Mouse (Mus musculus) heart, embryonic 10.5 days (tissue): Measurements from ENCODE around the gene Prkn. TPM values are rescaled to one million over a fixed set of nuclear protein-coding genes. Genes with fewer than 3 reads are reported as not detected.
"Not testable (repeated sequence)": the region's sequence is repeated elsewhere in the genome, so short reads cannot be mapped to it uniquely, and the experiment has no call there.

Experiments
- DNase-seq: peaks from one replicate; pipeline ENCODE4 v3.0.0-alpha.2; 2017; ENCODE audit warnings: low spot score
- H3K27ac ChIP-seq: fragments of 300-500 bp; sonication (generic); 2 replicates; pipeline ENCODE4 v1.5.1; 2016; ENCODE audit warnings: mild to moderate bottlenecking
- H3K27me3 ChIP-seq: fragments of 300-500 bp; sonication (generic); 2 replicates; pipeline ENCODE4 v1.6.1; 2016; ENCODE audit warnings: mild to moderate bottlenecking; ENCODE audit not compliant: poor library complexity, insufficient read depth, severe bottlenecking
- H3K36me3 ChIP-seq: fragments of 300-500 bp; sonication (generic); 2 replicates; pipeline ENCODE4 v1.6.1; 2016; ENCODE audit warnings: mild to moderate bottlenecking, moderate library complexity
- H3K4me1 ChIP-seq: fragments of 300-500 bp; sonication (generic); 2 replicates; pipeline ENCODE4 v1.6.1; 2016; ENCODE audit warnings: mild to moderate bottlenecking
- H3K4me3 ChIP-seq: fragments of 300-500 bp; sonication (generic); 2 replicates; pipeline ENCODE4 v1.5.1; 2016; ENCODE audit warnings: mild to moderate bottlenecking, moderate library complexity
- H3K9me3 ChIP-seq: fragments of 300-500 bp; sonication (generic); 2 replicates; pipeline ENCODE4 v1.6.1; 2016; ENCODE audit warnings: mild to moderate bottlenecking, moderate library complexity
- WGBS: fragments of 180-500 bp; shearing (Covaris S2); methylation state at CpG from one replicate; pipeline ENCODE4 v1.1.7; 2016; 5-methylcytosine and 5-hydroxymethylcytosine counted together
- polyA plus RNA-seq: library from polyadenylated mRNA; unstranded; fragments of >200 nt; fragmentation: Nextera tagmentation; extraction: Ambion mirVana; gene quantifications from 2 replicates; pipeline ENCODE4 v1.2.1, GENCODE M21; 2016

Prkn gene
- polyA plus RNA-seq, 1 experiment from 2014 or later = 1.0 TPM

- Histone ChIP-seq H3K4me1 (no peaks in the 10 kb centered on the region), H3K9me3 (no peaks in the 10 kb centered on the region), H3K27ac (no peak overlapping the region), H3K27me3 (no peaks in the 10 kb centered on the region), H3K36me3 (no peaks in the 10 kb centered on the region), H3K4me3 (no peak overlapping the region)
- DNase-seq = no peak
- 70% methylated on average over 2 of the region's 2 CpGs for WGBS
Measured at GRCm38 (mm10) chr17:11190306-11190705, 350.1 kb downstream of the Prkn start.

- Histone ChIP-seq H3K27me3 (no peaks in the 10 kb centered on the region), H3K9me3 (no peaks in the 10 kb centered on the region), H3K36me3 (no peaks in the 10 kb centered on the region), H3K4me3 (no peak overlapping the region), H3K27ac (no peak overlapping the region), H3K4me1 (no peaks in the 10 kb centered on the region)
- no peak for DNase-seq
- WGBS = 69% methylated on average over 2 of the region's 2 CpGs
Measured at GRCm38 (mm10) chr17:11198134-11198533, 357.9 kb downstream of the Prkn start.

DNA sequence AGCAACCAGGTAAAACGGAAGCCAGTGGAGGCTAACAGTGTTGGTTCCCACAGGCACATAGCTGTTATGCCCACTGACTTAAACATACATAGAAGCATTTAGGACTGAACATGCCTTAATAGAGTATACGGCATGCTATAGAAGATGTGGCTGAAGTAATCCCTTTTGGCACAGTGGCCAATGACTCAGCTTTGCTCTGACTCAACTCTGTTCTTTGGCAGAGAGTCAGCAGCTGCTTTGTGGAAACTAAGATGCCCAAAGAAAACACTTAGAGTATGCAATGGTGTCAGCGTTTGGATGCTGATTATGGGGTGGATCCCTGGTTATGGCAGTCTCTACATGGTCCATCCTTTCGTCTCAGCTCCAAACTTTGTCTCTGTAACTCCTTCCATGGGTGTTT is 368.9 kb downstream of the Prkn start:
- H3K27ac ChIP-seq, DNase-seq: not testable (repeated sequence)
- whole genome bisulfite sequencing = 80% methylated on average over 4 of the region's 4 CpGs

GRCm38 (mm10) chr17:11211006-11211405 is 370.8 kb downstream of the Prkn start:
- DNase-seq = no peak
- no peak overlapping the region for H3K27ac ChIP-seq
- H3K36me3 ChIP-seq = no peaks in the 10 kb centered on the region
- no peaks in the 10 kb centered on the region for H3K4me1 ChIP-seq
- no peak overlapping the region for H3K4me3 ChIP-seq
- 80% methylated on average over 11 of the region's 11 CpGs for WGBS
- no peaks in the 10 kb centered on the region for H3K9me3 ChIP-seq
- H3K27me3 ChIP-seq = no peaks in the 10 kb centered on the region

More for the DNA sequence above, 368.9 kb downstream of the Prkn start:
- H3K4me1 ChIP-seq, H3K27me3 ChIP-seq, H3K9me3 ChIP-seq, H3K36me3 ChIP-seq, H3K4me3 ChIP-seq: not testable (repeated sequence)

- no peak overlapping the region for H3K4me3 ChIP-seq
- no peaks in the 10 kb centered on the region for H3K9me3 ChIP-seq
- DNase-seq = no peak
- H3K27me3 ChIP-seq = no peaks in the 10 kb centered on the region
- no peaks in the 10 kb centered on the region for H3K4me1 ChIP-seq
- 78% methylated on average over 4 of the region's 4 CpGs for WGBS
- H3K36me3 ChIP-seq = no peaks in the 10 kb centered on the region
- no peak overlapping the region for H3K27ac ChIP-seq
Measured at GRCm38 (mm10) chr17:11211591-11211990, 371.4 kb downstream of the Prkn start.

GRCm38 (mm10) chr17:11213689-11214088 is 373.5 kb downstream of the Prkn start:
- 89% methylated on average over 3 of the region's 3 CpGs for WGBS
- H3K9me3 ChIP-seq = no peaks in the 10 kb centered on the region
- H3K27ac ChIP-seq = no peak overlapping the region
- no peak overlapping the region for H3K4me3 ChIP-seq
- no peak for DNase-seq
- no peaks in the 10 kb centered on the region for H3K36me3 ChIP-seq
- H3K27me3 ChIP-seq = no peaks in the 10 kb centered on the region
- no peaks in the 10 kb centered on the region for H3K4me1 ChIP-seq

DNA sequence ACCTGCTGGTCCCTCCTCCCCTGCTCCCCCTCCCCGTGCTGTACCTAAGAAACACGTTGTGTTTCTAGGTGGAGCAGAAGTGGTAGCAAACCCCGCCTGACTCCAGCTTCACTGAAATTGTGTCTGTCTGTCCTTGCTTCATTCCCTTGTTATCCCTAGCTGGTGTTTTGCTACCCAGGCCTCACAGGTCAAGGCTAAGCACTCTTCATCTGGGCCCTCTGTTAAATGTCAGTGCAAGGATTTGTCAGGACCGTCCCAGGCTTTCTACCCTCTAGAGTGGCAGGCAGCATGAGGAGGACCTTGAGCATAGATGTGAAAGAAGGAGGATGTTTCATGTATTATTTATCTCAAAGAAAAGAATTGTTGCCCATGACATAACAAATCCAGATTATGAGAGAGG is 388.8 kb downstream of the Prkn start:
- 69% methylated on average over 4 of the region's 4 CpGs for WGBS

GRCm38 (mm10) chr17:11229426-11229825 is 389.2 kb downstream of the Prkn start:
- no peak for DNase-seq
- Histone ChIP-seq H3K27ac (no peak overlapping the region), H3K9me3 (no peaks in the 10 kb centered on the region), H3K27me3 (no peaks in the 10 kb centered on the region), H3K4me1 (no peaks in the 10 kb centered on the region), H3K4me3 (no peak overlapping the region), H3K36me3 (no peaks in the 10 kb centered on the region)
- 45% methylated on average over 1 of the region's 1 CpGs for WGBS

More for the DNA sequence above, 388.8 kb downstream of the Prkn start:
- H3K4me3 ChIP-seq = no peak overlapping the region
- no peaks in the 10 kb centered on the region for H3K4me1 ChIP-seq
- no peaks in the 10 kb centered on the region for H3K36me3 ChIP-seq
- DNase-seq = no peak
- H3K9me3 ChIP-seq = no peaks in the 10 kb centered on the region
- H3K27me3 ChIP-seq = no peaks in the 10 kb centered on the region
- no peak overlapping the region for H3K27ac ChIP-seq

- Histone ChIP-seq H3K27ac (no peak overlapping the region), H3K9me3 (no peaks in the 10 kb centered on the region), H3K4me3 (peak overlapping the region; percentile 15; the same call in 1 of the 2 replicates), H3K27me3 (no peaks in the 10 kb centered on the region), H3K36me3 (no peaks in the 10 kb centered on the region), H3K4me1 (no peaks in the 10 kb centered on the region)
- DNase-seq = no peak
- 41% methylated on average over 12 of the region's 12 CpGs for WGBS
Measured at GRCm38 (mm10) chr17:11230604-11231395, 390.6 kb downstream of the Prkn start.

GRCm38 (mm10) chr17:11235273-11235672 is 395.1 kb downstream of the Prkn start:
- Histone ChIP-seq H3K9me3 (no peaks in the 10 kb centered on the region), H3K4me3 (no peak overlapping the region), H3K4me1 (no peaks in the 10 kb centered on the region), H3K36me3 (no peaks in the 10 kb centered on the region), H3K27me3 (no peaks in the 10 kb centered on the region), H3K27ac (no peak overlapping the region)
- WGBS = 49% methylated on average over 1 of the region's 1 CpGs
- no peak for DNase-seq

DNA sequence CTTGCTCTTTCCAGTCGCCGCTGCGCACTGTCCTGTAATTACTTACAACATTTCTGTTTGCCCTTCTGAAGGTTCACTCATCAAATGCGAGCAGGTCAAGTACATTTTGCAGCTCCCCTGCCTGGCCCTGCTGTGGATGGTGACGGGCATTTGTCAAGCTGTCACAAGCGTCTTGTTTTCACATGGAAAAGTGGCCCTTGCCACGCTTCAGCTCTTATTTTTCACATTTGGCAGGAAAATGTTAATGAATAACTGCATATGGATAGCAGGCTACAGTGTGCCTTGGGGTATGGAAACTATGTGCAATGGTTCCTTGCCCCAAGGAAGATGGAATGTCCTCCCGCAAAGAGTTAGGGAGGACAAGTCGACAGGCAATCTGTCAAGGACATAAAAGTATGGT is 404.9 kb downstream of the Prkn start:
- no peaks in the 10 kb centered on the region for H3K27me3 ChIP-seq
- no peak overlapping the region for H3K27ac ChIP-seq
- H3K36me3 ChIP-seq = no peaks in the 10 kb centered on the region
- no peaks in the 10 kb centered on the region for H3K4me1 ChIP-seq
- no peak for DNase-seq
- WGBS = 75% methylated on average over 9 of the region's 9 CpGs
- H3K9me3 ChIP-seq = no peaks in the 10 kb centered on the region
- H3K4me3 ChIP-seq = no peak overlapping the region

DNA sequence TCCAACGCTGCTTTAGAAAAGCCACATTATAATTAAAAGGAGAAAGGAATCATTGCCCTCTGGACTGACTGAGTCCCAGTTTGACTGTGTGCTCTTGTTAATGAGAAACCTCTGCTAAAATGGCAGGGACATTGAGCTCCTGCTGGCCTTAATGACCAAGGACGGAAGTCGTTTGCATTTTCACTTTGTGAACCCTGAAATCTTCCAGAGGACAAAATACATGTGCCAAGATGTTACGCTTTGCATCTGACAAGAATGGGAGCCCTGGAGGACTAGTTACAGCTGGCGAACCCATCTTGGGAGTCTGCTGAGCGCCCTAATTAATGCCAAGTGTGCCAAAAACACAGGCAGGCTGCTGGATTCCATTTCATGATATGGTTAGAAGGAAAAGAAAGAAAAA is 409.0 kb downstream of the Prkn start:
- H3K4me3 ChIP-seq = no peak overlapping the region
- no peaks in the 10 kb centered on the region for H3K36me3 ChIP-seq
- no peak overlapping the region for H3K27ac ChIP-seq
- DNase-seq = no peak
- WGBS = 69% methylated on average over 6 of the region's 6 CpGs
- H3K27me3 ChIP-seq = no peaks in the 10 kb centered on the region
- no peaks in the 10 kb centered on the region for H3K4me1 ChIP-seq
- H3K9me3 ChIP-seq = no peaks in the 10 kb centered on the region

DNA sequence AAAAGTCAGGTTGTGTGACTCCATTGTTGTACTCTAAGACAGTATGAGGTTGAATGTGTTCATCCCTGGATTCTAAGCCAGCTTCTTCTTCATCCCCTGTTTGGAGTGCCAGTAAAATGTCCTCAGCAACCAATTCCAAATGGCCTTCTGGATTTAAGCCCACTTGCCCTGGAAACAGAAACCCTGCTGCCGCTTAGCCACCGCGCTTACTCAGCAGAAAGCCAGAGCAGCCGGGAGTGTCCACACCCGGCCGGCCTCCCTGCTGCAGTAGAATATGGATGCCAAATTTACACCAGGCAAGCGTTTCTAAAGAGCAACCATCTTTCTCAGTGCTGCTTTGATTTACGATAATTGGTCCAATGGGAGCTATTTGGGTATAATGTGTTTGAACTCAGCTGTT is 420.5 kb downstream of the Prkn start:
- WGBS = 88% methylated on average over 8 of the region's 8 CpGs
- no peak overlapping the region for H3K27ac ChIP-seq
- H3K36me3 ChIP-seq = no peaks in the 10 kb centered on the region
- no peak overlapping the region for H3K4me3 ChIP-seq
- no peak for DNase-seq
- no peaks in the 10 kb centered on the region for H3K9me3 ChIP-seq
- no peaks in the 10 kb centered on the region for H3K27me3 ChIP-seq
- no peaks in the 10 kb centered on the region for H3K4me1 ChIP-seq

- Histone ChIP-seq H3K4me3 (no peak overlapping the region), H3K9me3 (no peaks in the 10 kb centered on the region), H3K27me3 (no peaks in the 10 kb centered on the region), H3K4me1 (no peaks in the 10 kb centered on the region), H3K36me3 (no peaks in the 10 kb centered on the region), H3K27ac (no peak overlapping the region)
- no peak for DNase-seq
- 78% methylated on average over 5 of the region's 5 CpGs for WGBS
Measured at GRCm38 (mm10) chr17:11261679-11262078, 421.5 kb downstream of the Prkn start.
